Mouse (Mus musculus): Measurements from ENCODE around the gene Frmd4a.
A peak's percentile ranks its signal among the peaks of the same experiment; 100 is the strongest.
"Not testable (repeated sequence)": the region's sequence is repeated elsewhere in the genome, so short reads cannot be mapped to it uniquely, and the experiment has no call there.

The Frmd4a gene

GRCm38 (mm10) chr2:4556188-4556587 is 538.7 kb downstream of the Frmd4a start:
- no peak for DNase-seq (ENCODE audit: low spot score)

DNA sequence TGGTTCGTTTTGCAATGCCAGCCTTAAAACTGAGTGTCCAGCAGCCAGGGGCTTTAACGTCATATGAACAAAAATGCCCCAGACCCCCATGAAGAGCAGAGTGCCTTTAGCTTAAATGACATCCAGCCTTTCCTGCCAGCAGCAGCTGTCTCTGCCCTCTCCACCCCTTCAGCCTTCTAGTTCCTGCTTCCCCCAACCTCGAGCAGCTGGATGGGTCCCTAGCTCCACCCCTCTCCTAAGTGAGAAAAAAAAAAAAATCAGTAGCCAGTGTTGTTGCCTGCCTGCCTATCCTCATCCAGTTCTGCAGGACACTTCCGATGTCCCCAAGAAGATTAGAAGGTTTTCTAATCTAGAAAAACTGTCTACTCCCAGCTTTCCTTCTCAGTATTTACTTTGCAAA is 539.5 kb downstream of the Frmd4a start:
- DNase-seq (ENCODE audit: low spot score) = no peak

GRCm38 (mm10) chr2:4557466-4557865 is 539.9 kb downstream of the Frmd4a start:
- no peak for DNase-seq (ENCODE audit: low spot score)

GRCm38 (mm10) chr2:4558651-4559203 is 541.2 kb downstream of the Frmd4a start:
- DNase-seq (ENCODE audit: low spot score) = no peak

GRCm38 (mm10) chr2:4559211-4559882 is 541.8 kb downstream of the Frmd4a start:
- peak; percentile 80 for DNase-seq (ENCODE audit: low spot score)

DNA sequence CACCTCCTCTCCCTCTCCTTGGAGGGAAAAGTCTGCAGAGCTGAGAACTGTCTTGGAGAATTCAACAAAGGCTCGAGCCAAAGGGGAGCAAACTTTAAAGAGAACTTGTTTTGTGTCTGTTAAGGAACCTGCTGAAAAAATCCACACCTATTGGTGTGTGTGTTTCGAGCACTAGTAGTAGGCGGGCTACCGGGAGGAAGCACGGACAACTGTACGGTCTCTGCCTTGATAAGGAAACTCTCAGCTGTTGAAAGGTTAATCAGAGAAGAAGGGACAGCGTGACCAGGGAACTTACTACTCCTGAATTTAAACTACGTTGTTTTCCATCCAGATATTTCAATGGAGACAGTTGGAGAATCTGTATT is 542.3 kb downstream of the Frmd4a start:
- DNase-seq (ENCODE audit: low spot score) = no peak

- DNase-seq (ENCODE audit: low spot score) = not testable (repeated sequence)
These were observed 543.0 kb downstream of the Frmd4a start for GRCm38 (mm10) chr2:4560516-4560915.

DNA sequence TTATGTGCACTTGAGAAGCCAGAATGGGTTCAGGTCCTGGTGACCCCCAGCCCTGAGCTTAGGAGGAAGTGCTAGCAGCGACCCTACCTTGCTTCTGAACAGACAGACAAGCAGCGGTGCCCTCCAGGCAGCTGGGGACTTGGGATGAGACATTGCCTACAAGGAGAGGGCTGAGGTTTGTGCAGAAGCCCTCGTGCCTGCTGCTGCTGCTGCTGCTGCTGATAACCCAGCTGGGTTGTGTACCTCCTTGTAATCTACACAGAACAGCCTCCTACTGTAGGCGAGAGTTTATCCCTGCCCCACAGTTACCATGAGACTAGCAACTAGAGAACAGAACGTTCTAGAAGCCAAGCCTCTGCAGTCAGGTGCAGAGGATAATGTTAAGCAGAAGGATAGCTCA is 543.7 kb downstream of the Frmd4a start:
- DNase-seq (ENCODE audit: low spot score) = no peak

DNA sequence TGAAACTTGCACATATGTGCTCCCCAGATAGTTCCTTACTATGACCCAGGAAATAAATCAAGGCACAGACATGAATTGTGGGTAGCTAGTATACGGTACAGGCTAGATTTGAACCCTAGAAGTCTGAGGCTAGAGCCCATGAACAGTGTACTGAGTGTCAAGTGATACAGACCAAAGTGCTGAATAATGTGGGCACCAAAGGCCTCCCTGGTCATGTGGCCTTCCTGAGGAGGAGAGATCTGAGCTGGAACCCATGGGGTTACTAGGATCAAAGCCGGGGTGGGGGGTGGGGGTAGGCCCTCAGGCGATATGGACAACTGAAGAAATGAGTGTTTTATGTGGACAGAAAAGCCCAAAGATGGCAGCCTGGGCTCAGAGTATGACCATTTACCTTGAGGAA is 544.9 kb downstream of the Frmd4a start:
- no peak for DNase-seq (ENCODE audit: low spot score)

DNA sequence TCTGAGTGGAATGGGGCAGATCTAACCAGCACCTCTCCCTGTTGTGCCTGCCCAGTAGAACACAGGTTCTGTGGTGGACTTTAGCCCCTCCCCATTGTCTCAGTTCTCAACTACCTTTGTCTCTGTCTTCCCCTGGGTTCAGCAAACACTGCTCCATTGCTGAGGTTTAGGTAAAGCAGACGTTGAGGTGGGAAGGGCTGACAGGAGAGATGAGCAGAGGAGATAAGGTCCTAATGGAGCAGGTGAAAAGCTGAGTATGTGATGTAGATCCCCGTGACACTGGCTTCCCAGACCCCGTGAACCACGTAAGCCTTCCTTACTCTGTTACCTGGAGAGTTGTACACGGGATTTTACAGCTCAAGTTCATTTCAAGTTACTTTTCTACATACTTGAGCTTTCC is 545.3 kb downstream of the Frmd4a start:
- no peak for DNase-seq (ENCODE audit: low spot score)

GRCm38 (mm10) chr2:4563322-4563721 is 545.8 kb downstream of the Frmd4a start:
- no peak for DNase-seq (ENCODE audit: low spot score)

- DNase-seq (ENCODE audit: low spot score) = no peak
These were observed 548.9 kb downstream of the Frmd4a start for GRCm38 (mm10) chr2:4566260-4566955.

DNA sequence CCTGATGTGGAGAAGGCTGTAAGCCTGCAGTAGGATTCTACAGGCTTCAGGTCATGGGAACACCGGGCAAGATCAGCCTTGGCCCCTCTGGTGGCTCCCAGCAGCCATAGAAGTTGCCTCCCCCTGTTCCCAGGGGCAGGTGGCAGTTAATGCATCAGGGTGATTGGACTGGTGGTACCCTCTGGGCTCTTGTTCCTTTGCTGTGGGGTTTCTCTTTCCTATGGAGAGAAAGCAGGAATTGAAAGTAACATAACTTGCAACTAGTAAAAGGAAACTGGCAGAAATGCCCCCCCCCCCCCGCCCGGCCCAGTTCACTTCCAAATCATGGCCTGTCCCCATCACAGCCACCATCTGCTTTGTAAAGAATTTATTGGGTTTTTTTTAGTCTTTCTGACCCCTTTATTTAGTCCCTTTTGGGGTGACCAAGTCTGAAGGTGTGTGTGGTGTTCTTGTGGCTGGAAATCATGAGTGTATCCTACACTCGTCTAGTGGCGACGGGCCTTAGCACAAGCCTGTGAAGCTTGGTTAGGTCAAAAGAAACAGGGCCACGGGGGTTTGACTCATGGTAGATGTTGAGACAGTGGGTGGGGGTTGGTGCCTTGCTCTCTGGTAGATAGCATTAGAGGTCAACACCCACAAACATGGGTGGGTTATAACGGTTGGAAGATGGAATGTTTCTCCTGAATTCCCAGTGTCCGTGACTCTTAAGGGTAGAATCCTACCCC is 549.6 kb downstream of the Frmd4a start:
- no peak for DNase-seq (ENCODE audit: low spot score)

GRCm38 (mm10) chr2:4568967-4569366 is 551.5 kb downstream of the Frmd4a start:
- DNase-seq (ENCODE audit: low spot score) = no peak

DNA sequence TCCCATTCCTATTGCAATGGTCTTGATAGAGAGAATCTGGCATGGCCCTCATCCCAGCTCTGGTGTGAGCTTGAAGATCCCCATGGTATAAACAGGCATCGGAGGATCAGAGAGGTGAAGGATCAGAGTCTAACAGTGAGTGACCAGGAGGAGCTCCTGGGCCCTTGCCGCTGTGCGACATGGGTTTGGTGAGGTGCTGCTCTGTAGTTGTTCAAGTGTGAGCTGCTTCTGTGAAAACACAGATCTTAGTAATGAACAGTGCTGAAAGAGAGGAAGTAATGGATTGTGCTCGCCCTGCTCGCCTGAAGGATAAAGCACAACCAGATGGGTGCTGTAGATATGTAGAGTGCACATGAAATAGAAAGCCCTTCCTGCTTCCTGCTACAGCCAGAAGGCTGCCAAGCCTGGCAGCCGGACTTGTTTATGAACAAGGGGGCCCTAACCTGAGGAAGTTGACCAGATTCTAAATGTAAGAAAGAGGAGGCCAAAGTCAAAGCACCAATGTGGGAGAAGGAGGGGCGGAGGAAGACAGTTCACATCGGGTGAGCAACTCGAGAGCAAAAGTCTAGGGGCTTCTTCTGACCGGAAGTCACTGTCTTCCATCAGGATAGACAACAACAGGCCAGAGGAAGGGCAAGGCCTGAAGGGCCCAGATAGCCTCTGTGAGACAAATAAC is 552.8 kb downstream of the Frmd4a start:
- no peak for DNase-seq (ENCODE audit: low spot score)

- no peak for DNase-seq (ENCODE audit: low spot score)
These were observed 555.2 kb downstream of the Frmd4a start for GRCm38 (mm10) chr2:4572498-4573263.

GRCm38 (mm10) chr2:4573386-4573785 is 555.9 kb downstream of the Frmd4a start:
- DNase-seq (ENCODE audit: low spot score) = no peak

DNA sequence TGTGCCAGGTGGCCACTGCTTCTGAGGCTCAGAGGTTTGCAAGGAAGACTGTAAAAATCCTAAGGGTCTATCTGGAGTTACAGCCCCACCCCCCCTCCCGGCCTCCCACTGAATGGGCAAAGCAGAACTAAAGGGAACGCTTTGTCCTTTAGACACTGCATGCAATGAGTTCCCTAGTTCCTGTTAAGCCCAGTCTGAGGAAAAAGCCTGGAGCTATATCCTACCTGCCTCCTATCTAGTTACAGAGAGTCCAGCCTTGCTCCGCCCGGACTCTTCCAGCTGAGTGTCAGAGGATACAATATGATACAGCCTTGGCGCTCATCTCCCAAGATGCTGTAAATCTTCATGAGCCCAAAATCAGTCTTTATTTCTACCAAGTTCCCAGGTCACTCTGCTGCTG is 556.7 kb downstream of the Frmd4a start:
- DNase-seq (ENCODE audit: low spot score) = no peak

- DNase-seq (ENCODE audit: low spot score) = no peak
These were observed 557.6 kb downstream of the Frmd4a start for GRCm38 (mm10) chr2:4575163-4575562.

DNA sequence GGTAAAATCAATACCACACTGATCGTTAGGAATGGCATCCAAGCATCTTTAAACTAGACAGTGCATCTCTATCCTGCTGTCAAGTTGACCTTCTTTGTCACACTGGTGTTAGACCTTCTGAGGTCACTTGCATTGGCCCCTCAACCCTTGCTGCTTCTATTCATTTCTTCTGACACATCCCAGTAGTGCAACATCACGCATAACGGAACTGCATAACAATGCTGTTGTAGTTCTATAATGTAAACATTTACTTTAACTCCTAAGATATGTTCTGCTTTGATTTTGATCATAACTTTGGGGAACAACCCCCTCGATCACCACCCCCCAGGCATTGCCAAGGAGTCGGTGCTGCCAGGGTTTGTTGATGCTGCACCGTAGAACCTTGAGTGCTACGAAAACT is 558.5 kb downstream of the Frmd4a start:
- DNase-seq (ENCODE audit: low spot score) = no peak

GRCm38 (mm10) chr2:4578291-4578690 is 560.8 kb downstream of the Frmd4a start:
- no peak for DNase-seq (ENCODE audit: low spot score)
